Mouse (Mus musculus) embryo, embryonic 11 days (tissue): Measurements from ENCODE around the gene Wdr59.

Source experiments
- DNase-seq: peaks from one replicate; pipeline ENCODE4 v3.0.0-alpha.2; 2015

Gene Wdr59

GRCm38 (mm10) chr8:111521713-111522429, at the start of gene Wdr59:
TSS of gene Wdr59 (minus strand) at chr8:111522092.
- peak; percentile 99 for DNase-seq

GRCm38 (mm10) chr8:111571661-111572060, 49.8 kb upstream of the Wdr59 start:
- no peak for DNase-seq

GRCm38 (mm10) chr8:111570432-111570831, 48.5 kb upstream of the Wdr59 start:
- DNase-seq = peak; percentile 30

- DNase-seq = no peak
Measured at GRCm38 (mm10) chr8:111569926-111570325, 48.0 kb upstream of the Wdr59 start.

DNA sequence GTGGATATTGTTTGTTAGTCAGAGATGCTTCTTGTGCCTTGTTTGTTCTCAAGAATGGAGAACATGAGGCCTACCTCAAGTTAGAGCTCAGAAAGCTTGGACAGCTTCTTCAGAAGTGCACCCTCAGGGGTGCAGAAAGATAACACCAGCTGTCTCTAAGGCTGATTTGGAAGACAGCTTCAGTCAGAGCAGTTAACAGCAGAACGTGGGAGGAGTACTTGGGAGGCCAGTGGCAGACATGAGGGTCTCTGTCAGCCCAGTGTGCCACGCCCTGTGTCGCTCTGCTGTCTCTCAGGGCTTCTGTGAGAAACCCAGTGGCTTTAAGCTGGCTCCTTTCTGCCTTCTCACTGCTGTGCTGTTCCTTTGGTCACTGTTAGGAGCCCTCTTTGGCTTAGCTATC, 46.1 kb upstream of the Wdr59 start:
- DNase-seq = no peak

DNA sequence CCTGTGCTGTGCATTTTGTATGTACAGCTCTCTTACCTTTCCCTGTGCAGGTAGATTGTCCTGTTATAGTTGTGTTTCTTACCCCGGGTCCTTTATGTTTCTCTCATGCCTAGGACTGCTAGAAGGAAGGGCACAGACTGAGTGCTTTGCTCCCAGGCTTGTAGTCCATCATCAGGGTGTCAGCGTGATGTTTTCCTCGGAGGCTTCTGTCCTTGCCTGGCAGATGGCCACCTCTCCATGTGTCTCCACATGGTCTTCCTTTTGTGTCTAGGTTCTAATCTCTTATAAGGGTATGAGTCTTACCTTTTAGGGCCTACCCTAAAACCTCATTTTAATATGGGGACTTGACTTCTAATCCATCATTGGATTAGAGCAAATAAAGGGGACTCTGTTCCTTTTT, 45.7 kb upstream of the Wdr59 start:
- no peak for DNase-seq

- no peak for DNase-seq
Measured at GRCm38 (mm10) chr8:111566326-111566725, 44.4 kb upstream of the Wdr59 start.

GRCm38 (mm10) chr8:111565784-111566191, 43.9 kb upstream of the Wdr59 start:
- no peak for DNase-seq

DNA sequence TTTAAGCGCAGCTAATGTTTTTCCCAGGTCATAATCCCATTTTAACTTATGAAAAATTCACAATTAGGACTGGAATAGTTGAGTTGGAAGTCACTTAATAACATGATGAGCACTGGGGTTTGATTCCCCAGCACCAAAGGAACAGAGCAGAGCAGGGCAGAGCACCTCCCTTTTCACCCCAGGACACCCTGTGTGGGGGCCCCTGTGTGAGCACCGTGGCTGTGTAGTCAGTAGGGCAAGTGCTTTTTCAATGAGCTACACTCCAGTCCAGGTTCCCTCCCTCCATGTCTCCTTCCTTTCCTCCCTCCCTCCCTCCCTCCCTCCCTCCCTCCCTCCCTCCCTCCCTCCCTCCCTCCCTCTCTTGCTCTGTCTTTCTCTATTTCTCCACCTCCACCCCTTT, 42.2 kb upstream of the Wdr59 start:
- DNase-seq = no peak

GRCm38 (mm10) chr8:111563687-111564086, 41.8 kb upstream of the Wdr59 start:
- DNase-seq = no peak

- DNase-seq = no peak
Measured at GRCm38 (mm10) chr8:111563075-111563474, 41.2 kb upstream of the Wdr59 start.

DNA sequence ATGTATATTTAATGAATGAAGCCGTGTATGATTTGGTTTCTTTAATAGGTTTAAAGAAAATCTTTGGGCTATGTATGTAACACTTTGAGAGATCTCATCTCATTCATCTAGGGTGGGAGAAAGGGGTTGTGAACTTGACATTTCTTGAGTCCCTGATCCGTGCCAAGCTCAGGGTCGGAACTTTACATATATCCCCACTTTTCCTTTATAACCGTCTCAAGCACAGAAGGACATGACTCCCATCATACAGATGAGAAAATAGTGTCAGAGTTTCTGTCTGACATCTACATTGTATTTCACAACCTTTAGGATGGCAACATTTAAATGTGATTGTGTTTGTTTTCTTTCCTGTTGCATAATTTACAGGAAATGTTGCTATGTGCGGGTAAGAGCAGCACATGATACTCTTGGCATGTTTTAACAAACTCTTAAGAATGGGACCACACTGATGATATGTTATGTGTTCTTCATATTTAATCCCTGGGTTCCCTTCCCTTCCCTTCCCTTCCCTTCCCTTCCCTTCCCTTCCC, 40.4 kb upstream of the Wdr59 start:
- no peak for DNase-seq

GRCm38 (mm10) chr8:111561824-111562223, 39.9 kb upstream of the Wdr59 start:
- DNase-seq = no peak

DNA sequence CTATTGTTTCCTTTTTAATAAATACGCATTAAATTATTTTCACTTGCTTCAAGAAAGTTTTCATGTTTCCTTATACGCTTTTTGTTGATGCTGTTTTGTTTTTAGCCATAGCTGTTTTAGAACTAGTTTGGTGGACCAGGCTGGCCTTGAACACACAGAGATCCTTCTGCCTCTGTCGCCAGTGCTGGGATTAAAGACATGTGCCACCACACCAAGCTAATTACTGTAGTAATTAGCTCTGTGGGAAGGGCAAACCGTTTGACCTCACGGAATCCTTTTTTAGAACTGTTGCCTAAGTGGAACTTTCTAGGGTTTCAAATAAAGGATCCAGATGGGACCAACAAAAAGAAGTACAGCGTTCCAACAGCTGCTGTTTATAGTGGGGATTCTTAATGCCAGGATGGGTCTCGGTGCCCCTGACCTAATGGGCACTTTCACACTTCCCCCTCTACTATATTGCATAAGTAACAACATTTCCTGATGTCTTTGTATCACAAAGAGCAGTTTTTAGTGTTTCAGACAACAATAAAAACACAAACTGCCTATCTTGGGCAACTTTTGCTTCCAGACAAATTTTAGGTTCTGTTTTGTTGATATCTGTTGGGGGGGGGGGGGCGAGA, 29.7 kb upstream of the Wdr59 start:
- DNase-seq = no peak

DNA sequence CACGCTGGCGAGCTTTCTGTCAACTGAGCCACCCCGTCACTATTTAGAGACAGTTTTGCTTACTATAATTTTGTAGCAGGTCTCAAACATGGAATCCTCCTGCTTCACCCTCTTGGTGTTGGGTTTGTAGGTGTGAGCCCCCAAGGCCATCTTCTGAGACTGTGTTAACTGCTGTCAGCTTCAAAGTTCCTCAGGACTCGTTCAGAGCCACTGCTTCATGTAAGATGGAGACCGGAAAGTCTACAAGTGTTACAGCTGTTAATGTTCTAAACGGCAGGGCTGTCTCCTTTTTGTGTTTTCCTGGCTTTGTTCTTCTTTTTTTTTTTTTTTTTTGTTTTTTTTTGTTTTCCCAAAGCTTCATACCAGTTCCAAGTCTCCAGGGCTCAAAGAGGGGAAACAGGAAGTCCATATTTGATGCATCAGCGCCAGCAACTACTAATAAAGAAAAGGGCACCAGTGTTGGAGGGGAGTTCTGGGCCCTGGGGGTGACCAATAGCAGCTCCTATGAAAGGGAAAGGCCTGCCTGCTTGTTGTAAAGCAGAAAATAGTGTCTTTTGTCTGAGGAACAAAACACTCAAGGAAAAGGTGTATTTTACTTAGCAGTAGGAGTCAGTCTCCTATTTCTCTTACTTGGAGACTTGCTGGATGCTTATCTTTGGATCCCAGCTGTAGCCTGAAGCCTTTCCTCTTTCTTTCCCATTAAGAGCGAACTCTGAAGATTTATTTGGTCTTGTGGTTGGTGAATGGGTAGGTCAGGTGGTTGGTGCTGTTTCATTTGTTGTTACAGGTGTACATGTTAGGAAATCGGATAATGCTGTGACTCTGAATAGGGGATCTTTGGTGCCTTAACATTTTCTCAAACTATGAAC, 28.3 kb upstream of the Wdr59 start:
- DNase-seq = no peak

GRCm38 (mm10) chr8:111548201-111548600, 26.3 kb upstream of the Wdr59 start:
- no peak for DNase-seq

GRCm38 (mm10) chr8:111547144-111547543, 25.3 kb upstream of the Wdr59 start:
- DNase-seq = no peak

DNA sequence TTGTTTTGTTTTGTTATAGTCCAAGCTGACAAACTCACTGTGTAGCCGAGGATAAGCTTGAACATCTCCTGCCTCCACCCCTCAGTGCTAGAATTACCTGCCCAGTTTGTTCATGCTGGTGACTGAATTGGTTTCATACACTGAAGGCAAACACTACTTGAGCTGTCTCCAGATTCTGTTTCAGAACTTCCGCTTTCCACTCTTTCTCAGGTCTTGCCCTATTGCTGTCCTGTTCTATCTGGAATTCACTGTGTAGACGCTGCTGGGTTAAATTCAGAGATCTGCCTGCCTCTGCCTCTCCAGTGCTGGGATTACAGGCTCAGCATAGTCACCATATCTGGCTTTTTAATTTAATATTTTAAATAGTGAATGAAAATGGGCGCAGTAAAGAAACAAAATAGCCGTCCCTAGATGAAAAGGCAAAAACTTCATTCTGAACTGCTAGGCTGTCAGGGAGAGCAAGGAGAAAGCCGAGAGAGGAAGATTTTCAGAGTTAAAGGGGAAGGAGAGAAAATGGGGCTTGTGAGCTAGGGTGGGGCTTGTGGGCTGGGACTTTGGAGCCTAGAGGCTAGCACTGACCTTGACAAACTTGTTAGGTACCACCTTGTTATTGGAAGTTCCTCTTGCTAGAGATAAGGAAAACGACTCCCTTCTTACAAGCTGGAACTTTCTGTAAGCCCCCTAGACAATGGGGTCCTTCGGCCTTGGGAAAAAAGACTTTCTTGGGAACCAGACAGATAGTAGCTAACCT, 23.7 kb upstream of the Wdr59 start:
- DNase-seq = no peak

DNA sequence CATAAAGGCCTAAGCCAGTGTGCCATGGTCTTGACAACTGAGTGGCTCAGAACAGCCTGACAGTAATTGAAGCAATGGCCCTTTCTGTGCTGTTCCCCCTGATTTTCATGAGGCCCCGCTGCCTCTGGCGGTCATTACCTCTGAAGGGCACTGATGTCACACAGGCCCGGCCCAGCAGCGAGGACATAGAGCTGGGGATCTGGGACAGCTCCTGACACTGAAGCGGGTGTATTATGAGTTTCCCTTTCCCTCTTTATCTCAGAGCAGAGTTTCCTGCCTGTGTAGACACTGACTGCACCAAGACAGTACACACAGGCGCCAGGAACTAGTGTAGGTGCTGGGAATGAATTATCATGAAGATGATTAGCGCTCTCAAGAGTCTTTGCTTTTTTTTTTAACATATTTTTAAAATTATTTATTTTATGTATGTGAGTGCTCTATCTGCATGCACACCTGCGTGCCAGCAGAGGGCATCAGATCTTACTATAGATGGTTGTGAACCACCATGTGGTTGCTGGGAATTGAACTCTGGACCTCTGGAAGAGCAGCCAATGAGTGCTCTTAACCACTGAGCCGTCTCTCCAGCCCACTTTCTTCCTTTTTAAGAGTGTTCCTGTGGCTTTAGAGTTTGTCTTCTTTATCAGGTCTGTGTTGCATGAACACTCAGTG, 22.0 kb upstream of the Wdr59 start:
- DNase-seq = no peak

- DNase-seq = no peak
Measured at GRCm38 (mm10) chr8:111539422-111540076, 17.7 kb upstream of the Wdr59 start.

DNA sequence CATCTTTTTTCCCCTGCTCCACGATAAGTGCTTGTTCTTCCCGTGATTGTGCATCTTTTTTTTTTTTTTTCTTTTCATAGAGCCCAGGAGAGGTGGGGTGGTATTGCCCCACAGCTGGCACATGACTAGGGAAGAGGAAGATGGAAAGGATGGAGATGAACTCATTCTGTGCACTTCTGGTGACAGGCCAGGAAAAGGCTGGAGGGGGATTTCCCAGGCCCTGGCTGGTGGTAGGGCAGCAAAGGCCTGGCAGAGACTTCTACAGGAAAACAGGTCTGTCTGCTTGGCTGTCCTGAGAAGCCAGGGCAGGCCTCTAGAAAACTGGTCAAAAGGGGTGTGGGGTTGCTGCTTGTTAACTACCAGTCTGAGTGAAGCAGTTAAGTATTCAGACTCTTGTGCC, 16.3 kb upstream of the Wdr59 start:
- no peak for DNase-seq

DNA sequence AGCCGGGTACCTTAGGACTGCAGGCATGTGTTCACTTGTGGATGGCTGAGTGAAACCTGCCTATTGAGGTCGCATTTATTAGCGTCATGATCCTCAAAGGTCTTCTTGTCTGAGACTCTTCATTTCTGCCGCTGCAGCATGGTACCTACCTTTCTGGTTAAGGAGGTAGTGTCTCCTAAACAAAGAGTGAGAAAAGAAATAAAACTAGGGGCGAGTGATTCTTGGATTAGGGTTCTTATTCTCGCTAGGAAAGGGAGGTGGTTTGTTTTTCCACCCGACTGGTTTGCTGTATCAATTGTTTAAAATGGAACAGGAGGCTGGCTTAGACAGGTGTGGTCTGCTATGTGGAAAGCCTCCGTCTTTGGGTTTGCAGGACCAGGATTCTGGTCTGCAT, 15.9 kb upstream of the Wdr59 start:
- no peak for DNase-seq
